Mouse (Mus musculus): ENCODE measurements around the gene Tmtc1. TPM values are rescaled to one million over a fixed set of nuclear protein-coding genes. Genes with fewer than 3 reads are reported as not detected.

Gene Tmtc1
- polyA plus RNA-seq, 1 experiment from 2014 or later: 2.8 TPM

DNA sequence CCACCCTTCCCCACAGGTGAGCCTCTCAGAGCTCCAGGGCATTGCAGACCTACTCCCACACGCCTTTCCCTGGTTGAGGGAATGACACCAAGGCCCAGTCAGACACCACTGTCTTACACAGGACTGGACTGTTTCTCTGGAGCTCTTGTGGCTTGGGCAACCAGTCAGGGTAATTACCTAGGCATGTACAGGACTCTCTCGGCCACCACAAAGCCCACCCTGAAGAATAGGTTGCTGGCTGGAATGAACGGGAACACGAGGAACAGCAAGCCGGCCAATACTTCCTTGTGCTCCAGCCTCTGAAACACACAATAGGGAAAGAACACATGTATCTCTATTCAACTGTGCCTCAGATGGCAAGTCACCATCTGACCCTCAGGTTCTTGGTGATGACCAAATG lies 138.4 kb downstream of the Tmtc1 start:
- H3K27ac ChIP-seq (ENCODE audit: low read depth): no peak overlapping the region
- 91% methylated on average over 5 of the region's 5 CpGs for WGBS
- DNase-seq (ENCODE audit: low spot score): no peak
- H3K4me2 ChIP-seq (ENCODE audit: low read length): no peak overlapping the region
- no peak overlapping the region for H3K9ac ChIP-seq (ENCODE audit: low read length)
- no peak overlapping the region for H3K4me3 ChIP-seq (ENCODE audit: low read depth, low read length)
- no peaks in the 10 kb centered on the region for H3K27me3 ChIP-seq (replicated peaks; ENCODE audit: control insufficient read depth, insufficient read depth, low read length)
- no peaks in the 10 kb centered on the region for H3K4me1 ChIP-seq (replicated peaks; ENCODE audit: control insufficient read depth, insufficient read depth, low read length)
- H3K36me3 ChIP-seq (ENCODE audit: control insufficient read depth, insufficient read depth, low read length): no peaks in the 10 kb centered on the region
- no peaks in the 10 kb centered on the region for H3K9me3 ChIP-seq (ENCODE audit: control insufficient read depth, low read length)
- no peak for ATAC-seq (replicated peaks; ENCODE audit: low FRiP score, low TSS enrichment, low read depth)

DNA sequence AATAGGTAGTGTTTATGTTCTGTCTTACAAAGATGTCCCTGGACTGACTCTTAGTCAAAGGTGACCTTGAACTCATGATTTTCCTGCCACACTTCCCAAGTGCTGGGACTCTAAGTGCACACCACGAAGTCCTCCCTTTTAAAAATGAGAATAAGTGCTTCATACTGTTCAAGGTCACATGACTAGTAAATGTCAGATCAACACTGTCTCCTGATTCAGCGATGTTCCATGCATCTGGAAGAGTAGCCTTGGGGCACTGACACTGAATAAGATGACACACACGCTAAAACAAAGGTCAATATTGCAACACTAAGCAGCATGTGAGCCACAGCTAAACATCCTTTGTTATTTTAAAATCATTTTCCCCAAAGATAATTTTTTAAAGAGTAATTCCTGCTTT lies 139.0 kb downstream of the Tmtc1 start:
- WGBS: 83% methylated on average over 3 of the region's 3 CpGs
- DNase-seq (ENCODE audit: low spot score) (no peak), ATAC-seq (replicated peaks; ENCODE audit: low FRiP score, low TSS enrichment, low read depth) (no peak)
- Histone ChIP-seq H3K9me3 (ENCODE audit: control insufficient read depth, low read length) (no peaks in the 10 kb centered on the region), H3K4me1 (replicated peaks; ENCODE audit: control insufficient read depth, insufficient read depth, low read length) (no peaks in the 10 kb centered on the region), H3K36me3 (ENCODE audit: control insufficient read depth, insufficient read depth, low read length) (no peaks in the 10 kb centered on the region), H3K27ac (ENCODE audit: low read depth) (no peak overlapping the region), H3K4me2 (ENCODE audit: low read length) (no peak overlapping the region), H3K27me3 (replicated peaks; ENCODE audit: control insufficient read depth, insufficient read depth, low read length) (no peaks in the 10 kb centered on the region), H3K4me3 (ENCODE audit: low read depth, low read length) (no peak overlapping the region), H3K9ac (ENCODE audit: low read length) (no peak overlapping the region)

GRCm38 (mm10) chr6:148302261-148302660 lies 141.9 kb downstream of the Tmtc1 start:
- DNase-seq (ENCODE audit: low spot score) (no peak), ATAC-seq (replicated peaks; ENCODE audit: low FRiP score, low TSS enrichment, low read depth) (no peak)
- H3K9me3 ChIP-seq (ENCODE audit: control insufficient read depth, low read length): no peaks in the 10 kb centered on the region
- H3K27me3 ChIP-seq (replicated peaks; ENCODE audit: control insufficient read depth, insufficient read depth, low read length): no peaks in the 10 kb centered on the region
- H3K4me2 ChIP-seq (ENCODE audit: low read length): no peak overlapping the region
- H3K27ac ChIP-seq (ENCODE audit: low read depth): no peak overlapping the region
- no peaks in the 10 kb centered on the region for H3K36me3 ChIP-seq (ENCODE audit: control insufficient read depth, insufficient read depth, low read length)
- no peak overlapping the region for H3K9ac ChIP-seq (ENCODE audit: low read length)
- no peak overlapping the region for H3K4me3 ChIP-seq (ENCODE audit: low read depth, low read length)
- WGBS: 87% methylated on average over 2 of the region's 2 CpGs
- no peaks in the 10 kb centered on the region for H3K4me1 ChIP-seq (replicated peaks; ENCODE audit: control insufficient read depth, insufficient read depth, low read length)

DNA sequence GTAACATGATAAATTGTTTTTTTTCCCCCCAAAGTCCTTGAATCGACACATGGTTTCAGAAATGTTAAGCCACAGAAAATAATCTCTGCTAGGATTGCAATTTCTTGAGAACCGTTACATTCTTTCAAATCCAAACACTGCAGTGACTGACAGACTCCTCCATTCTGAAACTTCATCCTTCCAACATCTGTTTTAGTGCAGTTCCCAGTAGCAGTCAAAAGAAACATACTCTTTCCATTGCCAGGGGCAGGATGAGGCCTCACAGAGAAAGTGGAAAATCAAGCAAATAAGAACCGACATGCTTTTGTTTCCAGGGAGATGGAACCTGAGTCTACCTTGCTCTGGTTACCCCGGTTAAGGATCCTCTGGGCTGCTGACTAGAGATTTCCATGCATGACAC lies 147.1 kb downstream of the Tmtc1 start:
- no peak for ATAC-seq (replicated peaks; ENCODE audit: low FRiP score, low TSS enrichment, low read depth)
- no peak for DNase-seq (ENCODE audit: low spot score)
- WGBS: 49% methylated on average over 4 of the region's 4 CpGs

DNA sequence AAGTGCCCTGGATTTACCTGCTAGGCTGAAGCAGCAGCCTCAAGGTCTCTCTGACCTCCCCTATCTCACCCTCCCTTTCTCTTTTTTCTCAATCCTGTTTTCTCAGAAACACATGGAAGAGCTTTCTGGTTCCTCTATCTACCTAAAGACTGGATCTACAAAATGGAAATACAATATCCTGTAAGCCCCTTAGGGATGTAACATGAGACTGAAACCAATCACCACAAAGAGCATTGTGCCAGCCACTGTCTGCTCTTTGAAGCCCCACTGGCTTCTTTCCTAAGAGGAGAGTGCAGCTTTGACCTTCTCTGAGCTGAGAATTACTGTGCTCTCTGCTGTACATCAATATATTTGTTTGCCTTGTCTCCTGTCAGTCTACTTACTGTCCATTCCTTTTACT lies 147.8 kb downstream of the Tmtc1 start:
- Histone ChIP-seq H3K4me2 (ENCODE audit: low read length) (no peak overlapping the region), H3K4me1 (replicated peaks; ENCODE audit: control insufficient read depth, insufficient read depth, low read length) (no peaks in the 10 kb centered on the region), H3K27me3 (replicated peaks; ENCODE audit: control insufficient read depth, insufficient read depth, low read length) (no peaks in the 10 kb centered on the region), H3K9ac (ENCODE audit: low read length) (no peak overlapping the region), H3K36me3 (ENCODE audit: control insufficient read depth, insufficient read depth, low read length) (no peaks in the 10 kb centered on the region), H3K4me3 (ENCODE audit: low read depth, low read length) (no peak overlapping the region), H3K9me3 (ENCODE audit: control insufficient read depth, low read length) (no peaks in the 10 kb centered on the region), H3K27ac (ENCODE audit: low read depth) (no peak overlapping the region)
- ATAC-seq (replicated peaks; ENCODE audit: low FRiP score, low TSS enrichment, low read depth): no peak
- no peak for DNase-seq (ENCODE audit: low spot score)

More for the DNA sequence above, 147.1 kb downstream of the Tmtc1 start:
- H3K27ac ChIP-seq (ENCODE audit: low read depth): no peak overlapping the region
- no peaks in the 10 kb centered on the region for H3K27me3 ChIP-seq (replicated peaks; ENCODE audit: control insufficient read depth, insufficient read depth, low read length)
- no peak overlapping the region for H3K4me3 ChIP-seq (ENCODE audit: low read depth, low read length)
- no peaks in the 10 kb centered on the region for H3K4me1 ChIP-seq (replicated peaks; ENCODE audit: control insufficient read depth, insufficient read depth, low read length)
- no peaks in the 10 kb centered on the region for H3K36me3 ChIP-seq (ENCODE audit: control insufficient read depth, insufficient read depth, low read length)
- H3K9ac ChIP-seq (ENCODE audit: low read length): no peak overlapping the region
- no peaks in the 10 kb centered on the region for H3K9me3 ChIP-seq (ENCODE audit: control insufficient read depth, low read length)
- no peak overlapping the region for H3K4me2 ChIP-seq (ENCODE audit: low read length)

- Histone ChIP-seq H3K9me3 (ENCODE audit: control insufficient read depth, low read length) (no peaks in the 10 kb centered on the region), H3K27me3 (replicated peaks; ENCODE audit: control insufficient read depth, insufficient read depth, low read length) (no peaks in the 10 kb centered on the region), H3K4me2 (ENCODE audit: low read length) (no peak overlapping the region), H3K27ac (ENCODE audit: low read depth) (no peak overlapping the region), H3K4me3 (ENCODE audit: low read depth, low read length) (no peak overlapping the region), H3K4me1 (replicated peaks; ENCODE audit: control insufficient read depth, insufficient read depth, low read length) (no peaks in the 10 kb centered on the region), H3K36me3 (ENCODE audit: control insufficient read depth, insufficient read depth, low read length) (no peaks in the 10 kb centered on the region), H3K9ac (ENCODE audit: low read length) (no peak overlapping the region)
- WGBS: 75% methylated on average over 4 of the region's 4 CpGs
- no peak for DNase-seq (ENCODE audit: low spot score)
- ATAC-seq (replicated peaks; ENCODE audit: low FRiP score, low TSS enrichment, low read depth): no peak
Observed at GRCm38 (mm10) chr6:148294506-148294905, 149.7 kb downstream of the Tmtc1 start.

- Histone ChIP-seq H3K9ac (ENCODE audit: low read length) (no peak overlapping the region), H3K4me1 (replicated peaks; ENCODE audit: control insufficient read depth, insufficient read depth, low read length) (no peaks in the 10 kb centered on the region), H3K27me3 (replicated peaks; ENCODE audit: control insufficient read depth, insufficient read depth, low read length) (no peaks in the 10 kb centered on the region), H3K4me2 (ENCODE audit: low read length) (no peak overlapping the region), H3K4me3 (ENCODE audit: low read depth, low read length) (no peak overlapping the region), H3K9me3 (ENCODE audit: control insufficient read depth, low read length) (no peaks in the 10 kb centered on the region), H3K27ac (ENCODE audit: low read depth) (no peak overlapping the region), H3K36me3 (ENCODE audit: control insufficient read depth, insufficient read depth, low read length) (no peaks in the 10 kb centered on the region)
- DNase-seq (ENCODE audit: low spot score): no peak
- ATAC-seq (replicated peaks; ENCODE audit: low FRiP score, low TSS enrichment, low read depth): no peak
Observed at GRCm38 (mm10) chr6:148290865-148291264, 153.3 kb downstream of the Tmtc1 start.

- WGBS: 30% methylated on average over 4 of the region's 4 CpGs
- Histone ChIP-seq H3K27ac (ENCODE audit: low read depth) (no peak overlapping the region), H3K4me2 (ENCODE audit: low read length) (no peak overlapping the region), H3K27me3 (replicated peaks; ENCODE audit: control insufficient read depth, insufficient read depth, low read length) (no peaks in the 10 kb centered on the region), H3K36me3 (ENCODE audit: control insufficient read depth, insufficient read depth, low read length) (no peaks in the 10 kb centered on the region), H3K4me3 (ENCODE audit: low read depth, low read length) (no peak overlapping the region), H3K9ac (ENCODE audit: low read length) (no peak overlapping the region), H3K9me3 (ENCODE audit: control insufficient read depth, low read length) (no peaks in the 10 kb centered on the region), H3K4me1 (replicated peaks; ENCODE audit: control insufficient read depth, insufficient read depth, low read length) (peaks cover 7% of the 10 kb centered on the region)
- no peak for ATAC-seq (replicated peaks; ENCODE audit: low FRiP score, low TSS enrichment, low read depth)
- DNase-seq (ENCODE audit: low spot score): no peak
Observed at GRCm38 (mm10) chr6:148283224-148283881, 160.8 kb downstream of the Tmtc1 start.

- Histone ChIP-seq H3K4me3 (ENCODE audit: low read depth, low read length) (no peak overlapping the region), H3K27me3 (replicated peaks; ENCODE audit: control insufficient read depth, insufficient read depth, low read length) (no peaks in the 10 kb centered on the region), H3K4me2 (ENCODE audit: low read length) (no peak overlapping the region), H3K9me3 (ENCODE audit: control insufficient read depth, low read length) (no peaks in the 10 kb centered on the region), H3K9ac (ENCODE audit: low read length) (no peak overlapping the region), H3K27ac (ENCODE audit: low read depth) (no peak overlapping the region), H3K36me3 (ENCODE audit: control insufficient read depth, insufficient read depth, low read length) (no peaks in the 10 kb centered on the region), H3K4me1 (replicated peaks; ENCODE audit: control insufficient read depth, insufficient read depth, low read length) (peaks cover 7% of the 10 kb centered on the region)
- DNase-seq (ENCODE audit: low spot score) (no peak), ATAC-seq (replicated peaks; ENCODE audit: low FRiP score, low TSS enrichment, low read depth) (no peak)
- 50% methylated on average over 6 of the region's 6 CpGs for WGBS
Observed at GRCm38 (mm10) chr6:148279240-148279639, 164.9 kb downstream of the Tmtc1 start.
